Mouse (Mus musculus) kidney, postnatal 14 days (tissue): ENCODE data around the gene Nr2f6.
A peak's percentile ranks its signal among the peaks of the same experiment; 100 is the strongest.

Experiments used
- DNase-seq: peaks from one replicate; pipeline ENCODE4 v3.0.0; 2022; ENCODE audit warnings: mixed read lengths

Gene Nr2f6

DNA sequence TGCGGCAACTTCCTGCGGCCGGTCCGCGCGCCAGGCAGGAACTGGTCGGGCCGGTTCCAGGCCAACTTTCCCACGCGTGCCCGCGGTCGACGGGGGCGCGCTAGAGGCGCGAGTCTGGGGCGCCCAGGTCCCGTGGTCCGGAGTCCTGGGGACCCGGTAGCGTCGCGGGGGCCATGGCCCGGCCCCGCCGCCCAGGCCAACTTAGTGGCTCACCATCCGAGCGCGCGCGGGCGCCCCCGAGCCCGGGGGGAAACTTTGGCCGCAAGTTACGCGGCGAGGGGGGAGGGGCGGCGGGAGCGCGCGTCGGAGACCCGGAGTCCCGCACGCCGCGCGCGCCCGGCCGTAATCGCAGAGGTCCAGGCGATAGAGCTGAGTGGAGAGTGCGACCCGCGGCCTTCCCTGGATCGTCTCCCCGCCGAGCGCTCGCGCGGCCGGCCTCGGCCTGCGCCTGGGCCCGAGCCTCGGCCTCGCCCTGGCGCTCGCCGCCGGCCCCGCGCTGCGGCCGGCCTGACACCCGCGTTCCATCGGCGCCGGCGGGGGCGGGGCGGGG lies at the start of gene Nr2f6:
TSS of gene Nr2f6 (minus strand) at position 540 of the 550 bp plus-strand sequence.
- DNase-seq: peak; percentile 88

GRCm38 (mm10) chr8:71422121-71422520 lies 40.4 kb upstream of the Nr2f6 start:
- DNase-seq: no peak

DNA sequence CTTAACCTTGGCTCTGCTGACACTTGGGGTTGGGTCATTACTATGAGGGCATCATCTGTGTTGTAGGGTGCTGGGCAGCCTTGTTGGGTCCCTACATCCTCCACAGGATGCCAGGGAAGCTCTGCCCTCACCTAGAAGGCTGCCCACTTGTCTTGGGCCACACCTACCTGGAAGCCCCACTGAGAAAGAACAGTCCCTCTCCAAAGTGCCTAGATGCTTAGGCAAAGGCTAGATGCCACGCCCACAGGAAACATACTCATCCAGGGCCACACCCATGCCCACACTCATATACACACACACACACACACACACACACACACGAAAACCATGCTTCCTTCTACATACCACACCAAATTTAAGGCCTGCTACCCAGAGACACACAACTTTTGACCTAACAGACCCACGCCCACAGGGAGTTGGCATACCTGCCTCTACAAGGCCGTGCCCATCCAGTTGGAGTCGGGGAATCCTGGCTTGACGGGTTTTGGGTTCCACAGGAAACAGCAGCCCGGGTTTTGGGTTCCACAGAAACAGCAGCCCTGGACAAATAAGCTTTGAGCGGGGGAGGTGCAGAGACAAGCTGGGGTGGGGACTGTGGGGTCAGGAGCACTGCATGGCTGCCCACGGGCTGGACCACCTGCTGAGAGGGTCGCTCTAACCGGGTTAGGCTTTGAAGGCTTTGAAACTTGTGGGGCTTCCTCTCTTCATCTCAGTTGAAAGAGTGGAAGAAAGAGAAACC lies 29.9 kb upstream of the Nr2f6 start:
- DNase-seq: no peak

- no peak for DNase-seq
Observed at GRCm38 (mm10) chr8:71408231-71408630, 26.5 kb upstream of the Nr2f6 start.

DNA sequence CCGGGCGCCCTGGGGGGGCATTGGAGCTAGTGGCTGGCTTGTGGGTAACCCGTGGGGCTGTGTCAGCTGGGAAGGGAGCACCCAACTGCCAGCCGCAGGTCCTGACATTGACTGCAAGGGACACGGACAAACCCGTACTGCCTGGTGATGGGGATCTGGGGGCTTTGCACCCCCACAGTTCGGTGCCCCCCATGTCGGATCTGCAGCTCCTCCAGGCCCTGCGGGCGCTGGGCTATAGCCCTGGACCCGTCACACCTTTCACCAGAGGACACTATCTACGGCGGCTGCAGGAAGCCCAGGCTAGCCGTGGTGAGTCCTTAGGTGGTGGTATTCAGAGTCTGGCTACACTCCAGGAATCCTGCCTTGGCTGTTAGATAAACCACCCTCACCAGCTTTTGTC lies 25.7 kb upstream of the Nr2f6 start:
- DNase-seq: no peak

DNA sequence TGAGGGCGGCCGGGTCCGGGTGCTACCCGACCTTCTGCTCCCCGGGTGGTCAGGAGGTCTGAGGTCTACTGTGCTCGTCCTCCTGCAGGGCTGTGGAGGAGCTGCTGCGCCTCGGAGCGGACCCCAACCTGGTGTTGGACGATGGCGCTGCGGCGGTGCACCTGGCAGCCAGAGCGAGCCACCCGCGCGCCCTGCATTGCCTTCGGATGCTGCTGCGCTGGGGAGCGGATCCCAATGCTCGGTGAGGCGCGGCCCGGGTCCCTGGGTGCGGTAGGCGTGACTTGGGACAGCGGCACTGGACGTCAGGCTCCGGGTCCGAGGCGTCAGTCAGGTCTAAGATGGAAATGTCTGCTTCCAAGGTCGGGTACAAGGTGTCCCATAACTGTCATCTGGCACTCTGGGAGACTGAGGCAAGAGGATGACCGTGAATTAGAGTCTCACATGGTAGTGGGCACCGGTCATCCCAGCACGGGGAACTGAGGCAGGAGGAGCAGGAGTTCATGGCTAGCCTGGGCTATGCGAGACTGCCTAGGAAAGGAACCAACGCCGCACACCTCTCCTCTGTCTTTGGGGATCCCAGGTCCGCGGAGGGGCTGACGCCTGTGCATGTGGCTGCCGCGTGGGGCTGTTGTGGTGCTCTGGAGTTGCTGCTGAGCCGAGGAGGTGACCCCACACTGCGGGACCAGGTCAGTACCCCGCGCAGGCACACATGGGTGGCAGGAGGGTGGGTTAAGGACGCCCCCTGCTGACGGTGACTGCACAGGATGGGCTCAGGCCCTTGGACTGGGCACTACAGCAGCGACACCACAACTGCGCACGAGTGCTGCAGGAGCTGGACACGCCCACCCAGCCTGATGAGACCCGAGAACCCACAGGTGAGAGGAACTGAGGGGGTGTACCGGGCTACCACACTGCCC lies 24.6 kb upstream of the Nr2f6 start:
- peak; percentile 82 for DNase-seq

GRCm38 (mm10) chr8:71405401-71406098 lies 23.8 kb upstream of the Nr2f6 start, which contains the start of gene Ankle1:
Ankle1 (plus strand) TSS chr8:71406010.
- DNase-seq: peak; percentile 97

- DNase-seq: peak; percentile 51
Observed at GRCm38 (mm10) chr8:71404951-71405351, 23.2 kb upstream of the Nr2f6 start.

DNA sequence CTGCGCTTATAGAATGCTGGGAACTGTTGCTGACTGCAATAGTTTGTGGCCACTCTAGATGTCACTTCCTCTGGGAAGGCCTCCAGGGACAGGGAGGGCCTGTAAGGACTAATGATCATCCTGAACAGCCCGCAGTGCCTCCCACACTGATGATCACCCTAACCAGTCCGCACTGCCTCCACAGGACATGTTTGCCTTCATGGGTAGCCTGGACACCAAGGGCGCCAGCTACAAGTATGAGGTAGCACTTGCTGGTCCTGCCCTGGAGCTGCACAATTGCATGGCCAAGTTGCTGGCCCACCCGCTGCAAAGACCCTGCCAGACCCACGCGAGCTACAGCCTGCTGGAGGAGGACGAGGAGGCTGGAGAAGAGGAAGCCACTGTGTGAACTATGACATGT lies 22.3 kb upstream of the Nr2f6 start:
- no peak for DNase-seq

DNA sequence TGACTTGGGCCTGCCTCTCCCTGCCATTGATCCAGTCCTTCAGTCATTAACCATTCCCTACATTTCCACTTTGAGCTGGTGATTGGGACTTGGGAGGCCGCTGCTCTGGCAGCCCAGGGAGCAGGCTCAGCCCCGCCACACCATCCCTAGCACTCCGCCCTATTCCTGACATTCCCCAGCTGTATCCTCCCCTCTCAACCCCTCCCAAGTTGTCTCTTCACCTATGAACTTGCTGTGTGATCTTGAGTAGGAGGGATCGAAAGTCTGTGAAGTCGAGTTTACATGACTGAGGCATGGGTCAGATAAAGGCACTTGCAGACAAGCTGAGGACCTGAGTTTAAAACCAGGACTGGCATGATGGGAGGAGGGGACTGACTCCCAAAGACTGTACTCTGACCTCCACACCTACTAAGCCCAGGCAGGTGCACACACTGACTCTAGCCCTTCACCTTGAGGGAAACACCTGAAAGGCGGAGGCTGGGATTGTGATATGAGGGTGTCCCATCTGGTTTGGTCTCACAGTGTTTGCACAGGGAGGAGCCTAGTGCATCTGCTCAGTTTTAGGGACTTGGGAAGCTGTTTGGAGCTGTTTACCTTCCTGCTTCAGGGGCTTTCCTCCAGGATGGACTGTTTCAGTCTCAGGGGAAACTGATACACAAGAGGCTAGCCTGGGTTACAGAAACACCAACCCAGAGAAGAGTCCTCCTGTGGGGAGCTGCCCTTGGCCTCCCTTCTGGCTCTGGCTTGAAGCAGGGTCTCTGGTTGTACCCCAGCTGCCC lies 21.5 kb upstream of the Nr2f6 start:
- no peak for DNase-seq

GRCm38 (mm10) chr8:71402446-71402964 lies 20.7 kb upstream of the Nr2f6 start:
- DNase-seq: no peak

- DNase-seq: no peak
Observed at GRCm38 (mm10) chr8:71401454-71401853, 19.7 kb upstream of the Nr2f6 start.

DNA sequence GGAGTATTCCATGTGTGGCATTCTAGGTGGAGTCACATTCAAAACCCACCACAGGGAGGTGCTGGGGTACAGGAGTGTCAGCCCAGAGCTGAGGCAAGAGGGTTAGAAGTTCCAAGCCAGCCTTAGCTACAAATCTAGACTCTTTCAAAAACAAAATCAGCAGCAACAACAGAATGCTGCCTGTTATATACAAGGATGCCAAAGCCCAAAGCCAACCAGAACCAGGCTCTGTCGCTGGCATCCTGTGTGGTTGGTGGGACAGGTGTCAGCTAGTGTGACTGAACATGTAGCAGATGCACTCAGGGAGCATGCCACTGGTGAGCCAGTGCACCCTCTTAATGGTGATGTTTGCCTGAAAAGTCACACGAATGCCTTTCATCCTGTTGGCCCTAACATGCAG lies 19.1 kb upstream of the Nr2f6 start:
- DNase-seq: no peak

DNA sequence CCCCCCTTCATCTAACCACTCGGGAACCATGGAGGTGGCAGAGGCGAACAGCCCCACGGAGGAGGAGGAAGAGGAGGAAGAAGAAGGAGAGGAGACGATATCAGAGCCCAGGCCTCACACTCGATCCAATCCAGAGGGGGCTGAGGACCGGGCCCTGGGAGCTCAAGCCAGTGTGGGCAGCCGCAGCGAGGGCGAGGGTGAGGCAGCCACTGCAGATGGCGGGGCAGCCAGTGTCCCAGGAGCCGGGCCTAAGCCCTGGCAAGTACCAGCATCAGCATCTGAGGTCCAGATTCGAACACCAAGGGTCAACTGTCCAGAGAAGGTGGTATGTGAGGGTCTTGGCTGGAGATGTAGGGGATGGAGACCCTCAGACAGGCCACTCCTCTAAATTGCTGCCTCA lies 15.9 kb upstream of the Nr2f6 start:
- DNase-seq: no peak

DNA sequence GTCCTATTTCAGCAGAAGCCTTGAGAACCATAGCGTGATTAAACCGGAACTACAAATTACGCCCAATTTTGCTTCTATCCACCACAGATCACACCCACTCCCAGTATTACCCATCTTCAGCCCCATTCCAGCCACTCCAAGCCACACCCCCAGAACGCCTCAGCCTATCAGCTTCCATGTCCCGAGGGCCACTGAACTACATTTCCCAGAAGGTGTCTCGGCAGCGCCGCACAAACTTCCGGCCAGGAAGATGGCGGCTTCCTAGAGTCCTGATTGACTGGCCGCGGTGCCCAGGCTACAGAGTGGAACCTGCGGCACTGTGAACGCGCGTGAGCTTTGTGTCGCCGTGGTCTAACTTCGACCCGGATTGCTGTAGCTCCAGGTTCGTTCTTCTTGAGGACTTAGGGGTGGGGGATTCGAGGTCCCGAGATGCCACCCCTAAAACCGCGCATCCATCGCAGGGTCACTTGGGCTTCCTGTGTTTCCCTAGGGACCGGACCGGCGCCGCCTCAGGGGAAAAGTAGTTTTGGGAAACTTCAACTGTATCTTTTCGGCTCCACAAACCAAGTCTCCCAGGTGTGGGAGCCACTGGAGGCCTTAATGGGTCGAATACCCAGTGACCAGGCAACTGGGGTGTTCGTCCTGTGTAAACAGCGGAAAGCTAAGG lies 15.0 kb upstream of the Nr2f6 start, which contains the start of gene Babam1:
TSS of gene Babam1 (plus strand) at position 223 of the 667 bp plus-strand sequence.
- DNase-seq: peak; percentile 97

GRCm38 (mm10) chr8:71395629-71396028 lies 13.9 kb upstream of the Nr2f6 start, which contains the start of gene Ushbp1:
Ushbp1 (minus strand) TSS chr8:71395802.
- peak; percentile 69 for DNase-seq

DNA sequence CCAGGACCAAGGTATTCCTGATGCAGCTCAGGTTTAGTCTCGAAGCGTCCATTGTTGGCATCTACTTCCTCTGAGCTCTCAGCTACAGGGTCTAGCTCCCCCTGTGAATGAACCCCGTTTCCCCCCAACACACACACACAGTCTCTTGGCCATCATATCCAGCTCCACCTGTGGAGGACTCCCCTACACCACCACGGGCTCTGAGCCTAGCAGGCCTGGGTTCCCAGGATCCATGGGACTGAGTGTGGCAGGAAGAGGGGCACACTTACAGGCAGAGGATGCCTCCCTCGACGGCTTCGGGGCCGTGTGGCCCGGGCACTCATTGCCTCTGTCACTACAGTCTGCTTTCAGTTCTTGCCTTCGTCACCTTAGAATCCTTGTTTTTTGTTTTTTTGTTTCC lies 13.3 kb upstream of the Nr2f6 start:
- no peak for DNase-seq

DNA sequence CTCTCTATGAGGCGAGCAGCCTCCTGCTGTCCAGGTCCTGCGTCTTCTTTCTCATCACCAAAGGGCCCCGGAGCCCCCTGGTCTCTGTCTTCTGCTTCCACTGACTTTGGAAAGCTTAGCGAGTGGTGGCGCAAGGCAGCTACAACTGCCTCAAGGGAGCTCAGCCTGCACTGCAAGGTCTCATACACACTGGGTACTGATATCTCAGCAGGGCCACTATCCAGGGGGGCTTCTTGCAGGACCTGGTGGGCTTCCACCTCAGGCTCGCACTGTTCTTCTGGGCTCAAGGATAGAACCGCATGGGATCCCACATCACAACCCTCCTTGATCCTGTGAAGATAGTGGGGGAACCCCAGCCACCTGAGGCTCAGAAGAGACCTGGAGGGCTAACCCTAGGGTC lies 12.7 kb upstream of the Nr2f6 start:
- DNase-seq: no peak

- DNase-seq: peak; percentile 66
Observed at GRCm38 (mm10) chr8:71392871-71393270, 11.1 kb upstream of the Nr2f6 start.

- no peak for DNase-seq
Observed at GRCm38 (mm10) chr8:71392391-71392790, 10.6 kb upstream of the Nr2f6 start.

- no peak for DNase-seq
Observed at GRCm38 (mm10) chr8:71391696-71392095, 9.9 kb upstream of the Nr2f6 start.
